Mouse (Mus musculus): ENCODE results near the gene Peli1.

DNA sequence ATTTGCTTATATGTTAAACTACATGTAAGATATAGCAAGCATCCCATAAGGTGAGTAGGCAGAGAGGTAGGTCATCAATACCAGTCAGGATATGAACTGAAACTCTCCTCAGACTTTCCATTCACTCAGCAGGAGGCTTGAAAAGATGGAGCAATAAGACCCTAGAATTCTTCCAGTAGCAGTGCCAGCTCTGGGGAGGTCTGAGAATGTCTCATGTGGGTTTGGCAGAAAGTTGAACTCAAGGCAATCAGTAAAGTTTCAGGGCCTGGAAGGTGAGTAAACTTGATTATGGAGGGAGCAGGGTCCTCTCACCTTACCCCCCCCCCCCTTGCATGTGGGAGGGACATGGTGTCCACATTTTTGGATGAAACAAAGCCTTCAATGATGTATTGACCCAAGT is 36.5 kb upstream of the Peli1 start:
- TF ChIP-seq CTCF (IDR thresholded peaks at IDR 0.05; ENCODE audit: borderline replicate concordance, extremely low read depth, insufficient read depth, insufficient read length), result no peak
- TF ChIP-seq POLR2A (IDR thresholded peaks at IDR 0.05; ENCODE audit: borderline replicate concordance, extremely low read depth, insufficient read depth, insufficient read length, poor library complexity, severe bottlenecking), result no peak

Data from brain, embryonic 14.5 days (tissue).